Mouse (Mus musculus): Measurements from ENCODE around the gene Commd7. TPM values are rescaled to one million over a fixed set of nuclear protein-coding genes. Genes with fewer than 3 reads are reported as not detected.
"Not testable (repeated sequence)": the region's sequence is repeated elsewhere in the genome, so short reads cannot be mapped to it uniquely, and the experiment has no call there.

Gene Commd7
- total RNA-seq (2017) = 28.0 and 33.3 TPM in 2 replicates

DNA sequence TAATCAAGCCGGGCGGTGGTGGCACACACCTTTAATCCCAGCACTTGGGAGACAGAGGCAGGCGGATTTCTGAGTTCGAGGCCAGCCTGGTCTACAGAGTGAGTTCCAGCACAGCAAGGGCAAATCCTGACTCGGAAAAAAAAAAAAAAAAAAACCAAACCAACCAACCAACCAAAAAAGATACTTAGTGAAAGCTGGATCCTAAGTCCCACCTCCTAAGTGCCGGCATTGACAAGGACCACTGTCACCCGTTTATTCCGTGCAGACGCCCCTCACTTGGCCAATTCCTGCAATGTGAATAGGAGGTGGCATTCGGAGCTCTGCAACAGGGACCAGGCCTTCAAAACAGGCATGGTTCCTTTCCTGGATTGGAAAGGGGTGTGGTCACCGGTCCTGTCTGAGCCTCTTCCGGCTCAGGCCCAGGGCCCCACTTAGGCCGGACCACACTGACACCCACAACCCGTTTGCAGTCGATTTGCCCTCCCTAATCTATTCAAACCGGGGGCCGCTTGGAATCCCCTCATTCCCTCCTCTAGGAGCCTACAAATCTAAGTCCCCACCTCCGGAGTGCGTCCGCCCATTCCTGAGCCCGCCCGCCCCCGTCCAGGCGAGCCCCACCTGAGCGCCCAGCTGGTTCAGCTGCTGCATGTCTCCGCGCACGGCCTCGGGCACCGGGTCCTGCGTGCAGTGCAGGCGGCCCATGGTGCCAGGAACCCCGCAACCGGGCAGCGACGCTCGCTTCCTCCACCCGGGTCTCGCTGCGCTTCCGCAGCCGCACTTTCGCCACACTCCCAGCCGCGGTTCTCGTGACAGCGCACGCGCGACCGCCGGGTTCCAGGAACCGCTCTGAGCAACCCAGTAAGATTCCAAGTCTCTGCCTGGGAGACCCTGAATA, at the start of gene Commd7:
Gene Commd7, minus strand, starts transcription at position 806 of the 895 bp plus-strand sequence.
- peak; percentile 92 for ATAC-seq (replicated peaks; ENCODE audit: low read depth, poor library complexity, severe bottlenecking)

GRCm38 (mm10) chr2:153679959-153680358, 47.4 kb upstream of the Commd7 start:
- no peak for ATAC-seq (replicated peaks; ENCODE audit: low read depth, poor library complexity, severe bottlenecking)

GRCm38 (mm10) chr2:153677550-153677949, 45.0 kb upstream of the Commd7 start:
- ATAC-seq (replicated peaks; ENCODE audit: low read depth, poor library complexity, severe bottlenecking) = no peak

- ATAC-seq (replicated peaks; ENCODE audit: low read depth, poor library complexity, severe bottlenecking) = peak; percentile 35; the same call in 1 of the 2 replicates
Measured at GRCm38 (mm10) chr2:153676944-153677343, 44.4 kb upstream of the Commd7 start.

GRCm38 (mm10) chr2:153675364-153675763, 42.8 kb upstream of the Commd7 start:
- ATAC-seq (replicated peaks; ENCODE audit: low read depth, poor library complexity, severe bottlenecking) = peak; percentile 67

- ATAC-seq (replicated peaks; ENCODE audit: low read depth, poor library complexity, severe bottlenecking) = no peak
Measured at GRCm38 (mm10) chr2:153672619-153673018, 40.0 kb upstream of the Commd7 start.

DNA sequence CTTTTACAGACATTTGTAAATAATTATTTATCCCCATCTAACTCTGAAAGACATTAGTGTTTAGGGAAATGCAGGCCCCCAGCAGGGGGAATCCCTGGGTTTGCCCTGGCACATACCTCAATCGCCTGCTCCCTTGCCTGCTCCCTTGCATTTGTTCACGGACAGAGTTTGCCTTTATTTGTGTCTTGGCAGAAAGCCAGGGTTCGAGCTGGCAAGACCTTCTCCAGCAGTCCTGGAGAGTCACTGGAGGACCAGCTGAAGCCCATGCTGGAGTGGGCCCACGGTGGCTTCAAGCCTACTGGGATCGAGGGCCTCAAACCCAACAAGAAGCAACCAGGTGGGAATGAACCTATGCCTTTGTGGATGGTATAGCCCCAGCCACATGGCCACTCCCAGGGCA, 37.5 kb upstream of the Commd7 start:
- no peak for ATAC-seq (replicated peaks; ENCODE audit: low read depth, poor library complexity, severe bottlenecking)

DNA sequence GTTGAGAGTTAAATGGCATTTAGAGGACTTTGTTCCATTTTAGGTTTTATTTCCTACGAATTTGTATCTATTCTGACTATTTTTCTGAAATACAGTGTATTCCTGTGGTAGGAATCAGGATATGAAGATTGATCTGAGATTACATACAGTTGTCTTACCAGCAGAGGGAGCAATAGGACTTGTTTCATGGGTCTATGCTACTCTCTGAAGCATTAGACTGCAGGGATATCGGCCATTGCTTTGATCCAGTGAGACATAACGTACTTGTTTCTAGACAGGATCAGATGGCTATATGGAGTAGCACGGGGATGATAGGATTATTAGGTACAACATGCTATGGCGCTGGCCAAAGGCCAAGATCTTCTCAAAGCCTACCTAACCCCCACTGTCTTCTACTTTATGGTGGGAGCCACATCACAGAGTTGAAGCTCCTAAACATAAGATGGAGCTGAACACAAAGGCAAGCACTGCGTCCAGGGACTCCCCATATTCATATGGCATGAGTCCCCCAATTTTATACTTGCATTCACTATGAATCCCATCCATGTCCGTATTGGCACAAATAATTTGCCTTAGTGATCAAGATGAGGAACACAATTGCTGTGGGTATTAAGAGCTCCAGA, 36.3 kb upstream of the Commd7 start:
- peak; percentile 87 for ATAC-seq (replicated peaks; ENCODE audit: low read depth, poor library complexity, severe bottlenecking)

DNA sequence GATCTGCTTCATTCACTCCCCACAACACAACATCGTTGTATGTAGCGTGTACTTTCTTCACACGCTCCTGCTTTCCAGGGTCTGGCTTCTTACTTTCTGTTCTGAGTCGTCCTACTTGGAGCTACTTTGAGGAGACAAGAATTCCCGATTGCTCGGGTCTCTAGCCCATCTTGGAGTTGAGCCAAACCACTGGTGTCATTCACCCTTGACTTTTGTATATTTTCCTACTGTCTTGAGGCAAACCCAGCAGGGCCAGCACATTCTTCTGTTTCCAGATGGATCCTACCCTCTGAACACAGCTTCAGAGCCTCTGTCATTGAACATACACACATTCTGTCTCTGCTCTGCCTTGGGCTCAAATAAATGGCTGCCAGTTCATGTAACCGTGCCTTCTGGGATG, 32.8 kb upstream of the Commd7 start:
- no peak for ATAC-seq (replicated peaks; ENCODE audit: low read depth, poor library complexity, severe bottlenecking)

- no peak for ATAC-seq (replicated peaks; ENCODE audit: low read depth, poor library complexity, severe bottlenecking)
Measured at GRCm38 (mm10) chr2:153660616-153661015, 28.0 kb upstream of the Commd7 start.

DNA sequence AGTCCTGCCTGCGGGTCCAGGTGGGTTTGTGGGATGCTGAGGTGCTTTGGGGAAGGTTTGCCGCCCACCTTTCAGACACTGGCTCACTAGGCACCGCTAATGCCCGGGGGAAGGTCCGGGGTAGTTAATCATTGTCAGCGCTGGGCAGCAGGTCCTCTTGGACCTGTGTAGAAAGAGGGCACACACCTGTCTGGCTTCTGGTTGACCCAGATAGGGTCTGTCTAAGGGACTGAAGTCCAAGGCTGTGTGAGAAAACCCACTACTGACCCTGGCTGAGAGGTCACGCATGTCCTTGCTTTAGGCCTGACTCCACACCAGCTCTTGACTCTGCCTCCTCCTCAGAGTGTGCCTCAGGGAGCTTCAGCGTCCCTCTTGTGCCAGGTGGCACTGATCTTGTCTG, 25.1 kb upstream of the Commd7 start:
- ATAC-seq (replicated peaks; ENCODE audit: low read depth, poor library complexity, severe bottlenecking) = not testable (repeated sequence)

GRCm38 (mm10) chr2:153651681-153652080, 19.1 kb upstream of the Commd7 start:
- no peak for ATAC-seq (replicated peaks; ENCODE audit: low read depth, poor library complexity, severe bottlenecking)

- 0 out of 2 replicates have a peak, but pooled peaks have one; percentile 10 for ATAC-seq (replicated peaks; ENCODE audit: low read depth, poor library complexity, severe bottlenecking)
Measured at GRCm38 (mm10) chr2:153650014-153650687, 17.6 kb upstream of the Commd7 start.

DNA sequence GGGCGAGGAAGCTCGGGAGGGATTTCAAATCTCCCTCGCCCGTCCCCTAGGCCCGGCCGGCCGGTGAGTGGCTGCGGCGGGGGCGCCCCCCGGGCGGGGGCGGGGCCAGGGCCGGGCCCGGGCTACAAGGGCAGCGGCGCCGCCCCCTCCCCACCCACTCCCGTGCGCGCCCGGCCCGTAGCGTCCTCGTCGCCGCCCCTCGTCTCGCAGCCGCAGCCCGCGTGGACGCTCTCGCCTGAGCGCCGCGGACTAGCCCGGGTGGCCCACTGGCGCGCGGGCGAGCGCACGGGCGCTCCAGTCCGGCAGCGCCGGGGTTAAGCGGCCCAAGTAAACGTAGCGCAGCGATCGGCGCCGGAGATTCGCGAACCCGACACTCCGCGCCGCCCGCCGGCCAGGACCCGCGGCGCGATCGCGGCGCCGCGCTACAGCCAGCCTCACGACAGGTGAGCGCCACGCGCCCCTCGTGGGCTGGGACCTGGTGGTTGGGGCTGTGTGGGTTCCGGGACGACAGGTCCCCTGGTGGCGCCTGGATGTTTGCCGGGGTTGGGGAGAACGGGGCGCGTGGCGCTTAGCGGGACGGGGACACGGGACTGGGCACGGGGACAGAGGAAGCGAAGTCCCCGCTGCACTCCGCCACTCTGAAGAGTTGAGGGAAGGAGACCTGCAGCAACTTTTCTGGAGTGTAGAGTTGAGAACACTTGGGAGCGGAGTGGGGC, 16.9 kb upstream of the Commd7 start, which contains the start of gene Dnmt3b:
Gene Dnmt3b, plus strand, starts transcription at position 153 of the 716 bp plus-strand sequence.
- ATAC-seq (replicated peaks; ENCODE audit: low read depth, poor library complexity, severe bottlenecking) = peak; percentile 29

DNA sequence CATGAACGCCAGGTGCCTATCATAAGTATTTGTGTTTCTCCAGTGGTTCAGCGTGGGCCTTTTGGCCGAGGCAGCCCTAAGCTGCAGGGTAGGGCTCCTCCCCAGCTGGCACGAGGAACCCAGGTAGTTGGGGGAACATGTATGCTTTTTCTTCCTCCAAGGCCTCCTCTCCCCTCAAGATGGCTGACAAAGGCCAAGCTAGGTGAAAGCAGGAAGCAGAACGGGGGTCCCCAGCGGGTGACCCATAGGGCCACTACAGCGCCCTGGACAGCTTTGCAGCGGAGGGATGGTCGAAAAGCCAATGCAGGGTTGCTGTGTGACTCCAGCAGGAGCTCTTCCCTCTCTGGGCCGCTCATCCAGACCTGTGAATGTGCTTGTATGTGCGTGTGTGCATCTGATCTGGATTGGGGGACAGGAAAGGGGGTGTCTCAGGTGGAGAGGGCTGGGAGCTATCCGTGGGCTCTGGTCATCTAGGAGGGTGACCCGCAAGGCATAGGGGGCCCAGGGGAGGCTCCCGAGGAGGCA, 16.3 kb upstream of the Commd7 start:
- ATAC-seq (replicated peaks; ENCODE audit: low read depth, poor library complexity, severe bottlenecking) = peak; percentile 12

DNA sequence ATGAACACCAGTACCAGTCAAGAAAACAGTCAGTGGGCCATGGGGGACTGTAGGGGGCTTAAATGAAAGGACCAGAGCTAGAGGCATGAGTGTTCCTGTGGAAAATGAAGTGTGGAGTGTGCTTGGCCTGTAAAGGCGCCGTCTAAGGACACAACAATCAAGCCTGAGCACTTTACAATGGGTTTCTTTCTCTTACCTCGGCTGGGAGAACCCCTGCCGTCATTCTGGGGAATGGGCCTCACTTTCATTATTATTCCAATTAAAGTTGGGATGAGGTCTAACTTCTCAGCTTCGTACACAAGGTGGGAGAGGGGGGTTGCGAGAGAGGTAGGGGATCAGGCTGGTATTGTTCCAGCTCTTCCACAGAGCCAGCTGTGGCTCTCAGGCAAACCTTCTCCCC, 10.4 kb upstream of the Commd7 start:
- ATAC-seq (replicated peaks; ENCODE audit: low read depth, poor library complexity, severe bottlenecking) = no peak

DNA sequence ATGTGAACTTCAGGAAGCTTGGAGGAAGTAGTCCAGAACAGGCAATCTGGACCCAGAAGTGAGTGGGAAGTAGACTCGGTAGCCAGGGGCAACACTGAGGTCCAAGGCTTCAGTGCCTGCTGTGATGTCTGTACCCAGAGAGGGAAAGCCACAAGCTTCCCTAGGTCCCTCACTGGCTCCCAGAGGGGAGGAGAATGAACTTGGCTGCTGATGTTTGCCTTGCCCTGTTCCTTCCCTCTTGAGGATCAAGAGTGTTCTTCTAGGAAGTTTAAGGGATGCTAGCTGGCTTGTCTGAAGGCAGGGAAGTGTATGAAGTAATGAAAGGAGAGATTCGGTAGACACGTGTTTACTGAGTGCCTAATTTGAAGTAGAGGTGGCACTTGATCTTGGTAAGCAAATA, 9.9 kb upstream of the Commd7 start:
- ATAC-seq (replicated peaks; ENCODE audit: low read depth, poor library complexity, severe bottlenecking) = no peak

DNA sequence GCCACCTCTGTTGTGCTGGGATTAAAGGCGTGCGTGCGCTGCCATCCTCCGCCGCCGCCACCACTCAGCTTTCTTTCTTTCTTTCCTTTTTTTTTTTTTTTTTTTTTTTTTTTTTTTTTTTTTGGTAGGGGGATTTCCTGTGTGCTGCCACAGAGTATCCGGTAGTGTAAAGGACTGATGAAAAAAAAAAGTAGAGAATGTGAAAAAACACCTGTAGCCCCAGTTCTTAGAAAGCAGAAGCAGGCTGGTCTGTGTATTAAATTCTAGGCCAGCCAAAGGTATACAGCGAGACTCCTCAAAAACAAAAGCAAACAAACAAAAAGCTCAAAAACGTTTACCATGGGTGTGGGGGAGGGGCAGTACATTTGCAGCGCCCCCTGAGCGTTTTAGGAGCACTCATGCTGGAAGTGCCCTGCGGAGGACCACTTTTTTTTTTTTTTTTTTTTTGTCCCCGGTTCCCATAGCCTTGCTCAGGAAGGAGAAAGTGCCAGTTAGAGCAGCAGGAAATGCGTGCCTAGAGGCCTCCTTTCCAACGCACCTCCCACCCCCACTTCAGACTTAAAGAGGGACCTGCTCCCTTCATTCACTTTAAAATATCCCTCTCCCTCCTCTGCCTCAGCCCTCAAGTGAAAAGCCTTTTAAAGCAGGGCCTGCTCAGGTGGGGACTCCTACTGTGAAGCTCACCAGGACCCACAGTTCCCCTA, 6.5 kb upstream of the Commd7 start:
- peak; percentile 68 for ATAC-seq (replicated peaks; ENCODE audit: low read depth, poor library complexity, severe bottlenecking)

DNA sequence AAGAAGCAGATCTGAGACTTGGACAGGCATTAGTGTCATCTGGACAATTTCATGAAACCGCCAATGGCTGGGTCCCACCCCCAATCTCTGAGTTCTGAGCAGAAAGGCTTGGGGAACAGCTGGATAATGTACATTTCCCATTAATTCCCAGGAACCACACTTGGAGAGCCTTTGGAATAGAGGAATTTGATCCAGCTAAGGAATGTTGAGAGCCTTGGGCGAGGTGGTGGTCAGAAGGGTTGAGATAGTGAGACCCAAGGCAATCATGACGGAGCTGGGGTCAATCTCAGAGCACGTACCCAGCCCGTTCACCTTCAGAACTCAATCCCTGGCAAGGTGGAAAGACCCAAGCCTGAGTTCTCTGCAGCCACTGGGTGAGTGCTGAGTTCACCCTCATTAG, 678 bp upstream of the Commd7 start:
- ATAC-seq (replicated peaks; ENCODE audit: low read depth, poor library complexity, severe bottlenecking) = no peak

Measured in common myeloid progenitor, adult 5-6 weeks (primary cell).